Mouse (Mus musculus): ENCODE data around the gene Olfr142. TPM values are rescaled to one million over a fixed set of nuclear protein-coding genes. Genes with fewer than 3 reads are reported as not detected.
"Not testable (repeated sequence)": the region's sequence is repeated elsewhere in the genome, so short reads cannot be mapped to it uniquely, and the experiment has no call there.

Olfr142 gene
- total RNA-seq (2021): not detected

- intact Hi-C loops (cut with DNase I): no loop called here
- DNase-seq (ENCODE audit: low spot score in 2 of 2): no peak
These were observed at the start of gene Olfr142 for GRCm38 (mm10) chr2:90257492-90257891. TSS of gene Olfr142 (minus strand) at chr2:90257592.

- no peak for DNase-seq (ENCODE audit: low spot score in 2 of 2)
- intact Hi-C loops (cut with DNase I): no loop called here
These were observed 35.3 kb upstream of the Olfr142 start, which contains the start of gene Olfr1272 for GRCm38 (mm10) chr2:90292741-90293140. TSS of gene Olfr1272 (minus strand) at chr2:90292841.

- no peak for DNase-seq (ENCODE audit: low spot score in 2 of 2)
- intact Hi-C loops (cut with DNase I): no loop called here
These were observed 13.5 kb upstream of the Olfr142 start, which contains the start of gene Olfr1271 for GRCm38 (mm10) chr2:90270932-90271331. TSS of gene Olfr1271 (minus strand) at chr2:90271032.

- intact Hi-C loops (cut with DNase I): not testable (repeated sequence)
These were observed 33.0 kb downstream of the Olfr142 start, which contains the start of gene Olfr1506 for GRCm38 (mm10) chr2:90224393-90224792. TSS of gene Olfr1506 (minus strand) at chr2:90224493.

More at GRCm38 (mm10) chr2:90224393-90224792, 33.0 kb downstream of the Olfr142 start, which contains the start of gene Olfr1506:
- DNase-seq (ENCODE audit: low spot score in 2 of 2): not testable (repeated sequence)

Other genes starting within 250 kb of the Olfr142 start
- gene Olfr1263, start 245.5 kb downstream of the Olfr142 start, total RNA-seq (2021): not detected
- not detected for gene Olfr1264, start 232.0 kb downstream of the Olfr142 start, total RNA-seq (2021)
- gene Olfr1265, start 222.3 kb downstream of the Olfr142 start, total RNA-seq (2021): not detected
- not detected for gene Olfr140, start 194.0 kb downstream of the Olfr142 start, total RNA-seq (2021)
- gene Olfr1269, start 136.2 kb downstream of the Olfr142 start, total RNA-seq (2021): not detected
- gene Olfr32, start 115.3 kb downstream of the Olfr142 start, total RNA-seq (2021): not detected
- gene Olfr1270, start 104.5 kb downstream of the Olfr142 start, total RNA-seq (2021): not detected
- under 1 TPM in 1 of 2 experiments, not detected in 1; 0.18 TPM for gene Olfr1506, start 33.1 kb downstream of the Olfr142 start, total RNA-seq (2021)
- not detected for gene Olfr1271, start 13.4 kb upstream of the Olfr142 start, total RNA-seq (2021)
- gene Olfr1272, start 35.2 kb upstream of the Olfr142 start, total RNA-seq (2021): not detected
- gene Gm13769, start 64.6 kb upstream of the Olfr142 start, total RNA-seq (2021): under 1 TPM in 1 of 2 experiments, not detected in 1; 0.27 TPM
- gene Olfr1274-ps, start 141.1 kb upstream of the Olfr142 start, total RNA-seq (2021): not detected

Data from left cerebral cortex, postnatal 25 days (tissue).